Mouse (Mus musculus): ENCODE data around the gene Npy.

DNA sequence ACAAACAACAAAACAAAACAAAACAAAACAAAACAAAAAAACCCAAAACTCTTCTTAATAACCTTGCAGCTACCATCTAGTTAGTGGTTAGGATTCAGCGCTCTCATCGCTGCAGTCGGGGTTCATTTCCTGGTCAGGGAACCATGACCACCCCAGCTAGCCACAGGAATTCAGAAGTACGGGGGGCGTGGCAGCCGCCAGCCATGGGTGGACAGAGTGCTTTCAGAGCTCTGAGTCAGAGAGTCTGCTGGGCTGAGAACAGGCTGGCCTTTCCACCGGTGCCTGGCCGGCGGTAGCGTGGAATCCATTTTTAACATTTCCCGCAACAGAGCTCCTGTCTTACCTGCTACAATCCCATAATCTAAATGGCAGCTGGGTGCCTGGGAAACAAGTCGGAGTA is 30.0 kb upstream of the Npy start:
- no peak for TF ChIP-seq CTCF (IDR thresholded peaks at IDR 0.05; ENCODE audit: extremely low read depth, insufficient read length, insufficient replicate concordance, low read depth, low read length)
- TF ChIP-seq POLR2A (IDR thresholded peaks at IDR 0.05; ENCODE audit: low read depth, low read length): no peak

All from small intestine, adult 2 months (tissue).